Comparison of ENCODE assay signal across 7 mouse cellular contexts in genomic region chr10:81496264-81496901, GRCm38 (mm10). TPM values are rescaled to one million over a fixed set of nuclear protein-coding genes. Genes with fewer than 3 reads are reported as not detected.
A peak's percentile ranks its signal among the peaks of the same experiment; 100 is the strongest.
DNase-seq lines count a peak whose midpoint lies in the region; ATAC-seq and TF ChIP-seq lines count a peak whose summit lies in the region.

Gene Ncln, minus strand, starts transcription at chr10:81496392.

- peak; percentile 92 for ATAC-seq in intestine, postnatal 0 days
- peak; percentile 96 for ATAC-seq in midbrain, embryonic 12.5 days (ENCODE audit: low FRiP score, low read depth)

- H3K4me2 ChIP-seq in intestine, postnatal 0 days (replicated peaks; ENCODE audit: low read depth): peak within 1 kb of the TSS; percentile 88
- peak within 1 kb of the TSS; percentile 89 for H3K4me2 ChIP-seq in midbrain, embryonic 12.5 days (replicated peaks)

- peak; percentile 98 for DNase-seq in adrenal gland, postnatal 10 days
- DNase-seq in embryonic facial prominence, embryonic 10.5 days (ENCODE audit: low spot score): peak; percentile 98
- peak; percentile 92 for DNase-seq in gonadal fat pad, adult 2 months (ENCODE audit: low read depth)
- peak; percentile 99 for DNase-seq in left cerebral cortex, postnatal 4 days

- no peaks in the 10 kb centered on the region for H3K9me3 ChIP-seq in embryonic facial prominence, embryonic 10.5 days
- H3K9me3 ChIP-seq in intestine, postnatal 0 days (ENCODE audit: control insufficient read depth): no peaks in the 10 kb centered on the region
- no peaks in the 10 kb centered on the region for H3K9me3 ChIP-seq in midbrain, embryonic 12.5 days

- H3K27ac ChIP-seq in embryonic facial prominence, embryonic 10.5 days (replicated peaks): peak within 1 kb of the TSS; percentile 86
- H3K27ac ChIP-seq in intestine, postnatal 0 days (ENCODE audit: low read depth, low read length): peak within 1 kb of the TSS; percentile 55
- peak within 1 kb of the TSS; percentile 57; the same call in 1 of the 2 replicates for H3K27ac ChIP-seq in midbrain, embryonic 12.5 days (replicated peaks)
- peak within 1 kb of the TSS; percentile 79 for H3K27ac ChIP-seq in small intestine, adult 2 months (ENCODE audit: insufficient read depth, low read depth, low read length)

- no peaks in the 10 kb centered on the region for H3K27me3 ChIP-seq in embryonic facial prominence, embryonic 10.5 days (replicated peaks; ENCODE audit: low read depth, poor library complexity, severe bottlenecking)
- no peaks in the 10 kb centered on the region for H3K27me3 ChIP-seq in intestine, postnatal 0 days (replicated peaks; ENCODE audit: control insufficient read depth, insufficient read depth, low read length)
- H3K27me3 ChIP-seq in midbrain, embryonic 12.5 days: no peaks in the 10 kb centered on the region; the same call in 1 of the 2 replicates
- no peaks in the 10 kb centered on the region for H3K27me3 ChIP-seq in small intestine, adult 2 months (ENCODE audit: control insufficient read depth, insufficient read depth, low read length)

- peak within 1 kb of the TSS; percentile 84 for H3K9ac ChIP-seq in intestine, postnatal 0 days (ENCODE audit: low read depth, low read length)
- peak within 1 kb of the TSS; percentile 75 for H3K9ac ChIP-seq in midbrain, embryonic 12.5 days (replicated peaks)

- TF ChIP-seq CTCF in intestine, postnatal 0 days (IDR thresholded peaks at IDR 0.05; ENCODE audit: low read depth): no peak
- TF ChIP-seq CTCF in small intestine, adult 2 months (IDR thresholded peaks at IDR 0.05; ENCODE audit: extremely low read depth, insufficient read length, insufficient replicate concordance, low read depth, low read length): no peak

- peak; percentile 62; the same call in 1 of the 2 replicates for TF ChIP-seq POLR2A in small intestine, adult 2 months (IDR thresholded peaks at IDR 0.05; ENCODE audit: low read depth, low read length)

- under 1% methylated on average over 45 of the region's 45 CpGs for WGBS in embryonic facial prominence, embryonic 10.5 days
- WGBS in intestine, postnatal 0 days: under 1% methylated on average over 45 of the region's 45 CpGs
- WGBS in midbrain, embryonic 12.5 days: under 1% methylated on average over 39 of the region's 45 CpGs
- under 1% methylated on average over 45 of the region's 45 CpGs for whole genome bisulfite sequencing in small intestine, adult 2 months

- peak within 1 kb of the TSS; percentile 93 for H3K4me3 ChIP-seq in embryonic facial prominence, embryonic 10.5 days
- H3K4me3 ChIP-seq in intestine, postnatal 0 days (ENCODE audit: low read depth, low read length): peak within 1 kb of the TSS; percentile 80
- H3K4me3 ChIP-seq in midbrain, embryonic 12.5 days: peak within 1 kb of the TSS; percentile 73
- peak within 1 kb of the TSS; percentile 82 for H3K4me3 ChIP-seq in small intestine, adult 2 months (ENCODE audit: low read depth, low read length)

- intact Hi-C loops in left cerebral cortex, postnatal 4 days (cut with DNase I): no loop called here

- H3K36me3 ChIP-seq in embryonic facial prominence, embryonic 10.5 days (replicated peaks): peaks cover 31% of the 10 kb centered on the region
- peaks cover 25% of the 10 kb centered on the region for H3K36me3 ChIP-seq in intestine, postnatal 0 days (ENCODE audit: control insufficient read depth, insufficient read depth)
- peaks cover 20% of the 10 kb centered on the region for H3K36me3 ChIP-seq in midbrain, embryonic 12.5 days
- peaks cover 18% of the 10 kb centered on the region for H3K36me3 ChIP-seq in small intestine, adult 2 months (ENCODE audit: control insufficient read depth, insufficient read depth, low read length)

- peaks cover 42% of the 10 kb centered on the region for H3K4me1 ChIP-seq in embryonic facial prominence, embryonic 10.5 days
- peaks cover 21% of the 10 kb centered on the region for H3K4me1 ChIP-seq in intestine, postnatal 0 days (replicated peaks; ENCODE audit: control insufficient read depth, insufficient read depth, low read length)
- H3K4me1 ChIP-seq in midbrain, embryonic 12.5 days: peaks cover 20% of the 10 kb centered on the region
- peaks cover 20% of the 10 kb centered on the region for H3K4me1 ChIP-seq in small intestine, adult 2 months (ENCODE audit: control insufficient read depth, insufficient read depth, insufficient read length, low read length)

RNA-seq across cellular contexts. Expression of gene Ncln, which starts in this region (rescaled TPM):
- total RNA-seq in adrenal gland, postnatal 10 days (2021): 10 to 100 TPM; 90.9 to 93.8 TPM
- polyA plus RNA-seq in embryonic facial prominence, embryonic 10.5 days (2016; fragmentation: Nextera tagmentation; extraction: Ambion mirVana): 85.2 and 94.3 TPM in 2 replicates
- polyA plus RNA-seq in gonadal fat pad, adult 2 months (2012; rRNA removed): 115 and 131 TPM in 2 replicates
- polyA plus RNA-seq in intestine, postnatal 0 days (2015; fragmentation: Nextera tagmentation; extraction: Ambion mirVana): 58.6 and 61.1 TPM in 2 replicates
- 100 to 1,000 TPM; 104 to 105 TPM for total RNA-seq in left cerebral cortex, postnatal 4 days (2021)
- polyA plus RNA-seq in midbrain, embryonic 12.5 days (2016; fragmentation: Nextera tagmentation; extraction: Ambion mirVana): 66.9 and 68.3 TPM in 2 replicates
- 196 and 354 TPM in 2 replicates for polyA plus RNA-seq in small intestine, adult 2 months (2012; rRNA removed)

Comparison
In these comparisons a context has a peak if more than half of its experiments do, and no peak if none do; other contexts are left out.
1. Peak in every context shown above with its lines: DNase-seq, ATAC-seq, H3K4me3 ChIP-seq and H3K27ac ChIP-seq.